Mouse (Mus musculus): ENCODE measurements around the gene Rars2. TPM values are rescaled to one million over a fixed set of nuclear protein-coding genes. Genes with fewer than 3 reads are reported as not detected.

The Rars2 gene
- polyA plus RNA-seq, 1 experiment from 2014 or later: 59.5 TPM

GRCm38 (mm10) chr4:34584871-34585607 lies 29.7 kb upstream of the Rars2 start:
- Histone ChIP-seq H3K4me3 (replicated peaks; ENCODE audit: low read depth, low read length) (no peak overlapping the region), H3K36me3 (ENCODE audit: control insufficient read depth, insufficient read depth, low read length) (peaks cover 68% of the 10 kb centered on the region), H3K4me1 (ENCODE audit: control insufficient read depth, insufficient read depth, low read length) (no peaks in the 10 kb centered on the region), H3K9me3 (ENCODE audit: control insufficient read depth, low read length) (no peaks in the 10 kb centered on the region), H3K27ac (replicated peaks; ENCODE audit: low read depth, low read length) (no peak overlapping the region), H3K27me3 (ENCODE audit: control insufficient read depth, insufficient read depth, low read length) (no peaks in the 10 kb centered on the region), H3K9ac (replicated peaks; ENCODE audit: low read length) (no peak overlapping the region), H3K4me2 (ENCODE audit: low read length) (no peak overlapping the region)
- DNase-seq (no peak), ATAC-seq (ENCODE audit: low FRiP score, low TSS enrichment) (no peak)
- 90% methylated on average over 7 of the region's 7 CpGs for WGBS

- no peaks in the 10 kb centered on the region for H3K4me1 ChIP-seq (ENCODE audit: control insufficient read depth, insufficient read depth, low read length)
- H3K4me3 ChIP-seq (replicated peaks; ENCODE audit: low read depth, low read length): no peak overlapping the region
- H3K9ac ChIP-seq (replicated peaks; ENCODE audit: low read length): no peak overlapping the region
- H3K9me3 ChIP-seq (ENCODE audit: control insufficient read depth, low read length): no peaks in the 10 kb centered on the region
- no peak overlapping the region for H3K4me2 ChIP-seq (ENCODE audit: low read length)
- H3K27me3 ChIP-seq (ENCODE audit: control insufficient read depth, insufficient read depth, low read length): no peaks in the 10 kb centered on the region
- no peak for ATAC-seq (ENCODE audit: low FRiP score, low TSS enrichment)
- no peak overlapping the region for H3K27ac ChIP-seq (replicated peaks; ENCODE audit: low read depth, low read length)
- DNase-seq: no peak
- WGBS: 86% methylated on average over 6 of the region's 6 CpGs
- H3K36me3 ChIP-seq (ENCODE audit: control insufficient read depth, insufficient read depth, low read length): peaks cover 69% of the 10 kb centered on the region
Observed at GRCm38 (mm10) chr4:34603123-34603522, 11.6 kb upstream of the Rars2 start.

GRCm38 (mm10) chr4:34606658-34607057 lies 8.1 kb upstream of the Rars2 start:
- H3K4me3 ChIP-seq (replicated peaks; ENCODE audit: low read depth, low read length): no peak overlapping the region
- no peak for DNase-seq
- no peaks in the 10 kb centered on the region for H3K9me3 ChIP-seq (ENCODE audit: control insufficient read depth, low read length)
- H3K4me2 ChIP-seq (ENCODE audit: low read length): no peak overlapping the region
- no peak overlapping the region for H3K9ac ChIP-seq (replicated peaks; ENCODE audit: low read length)
- H3K4me1 ChIP-seq (ENCODE audit: control insufficient read depth, insufficient read depth, low read length): no peaks in the 10 kb centered on the region
- H3K27ac ChIP-seq (replicated peaks; ENCODE audit: low read depth, low read length): no peak overlapping the region
- no peak for ATAC-seq (ENCODE audit: low FRiP score, low TSS enrichment)
- H3K36me3 ChIP-seq (ENCODE audit: control insufficient read depth, insufficient read depth, low read length): peaks cover 57% of the 10 kb centered on the region
- 97% methylated on average over 10 of the region's 10 CpGs for WGBS
- no peaks in the 10 kb centered on the region for H3K27me3 ChIP-seq (ENCODE audit: control insufficient read depth, insufficient read depth, low read length)

GRCm38 (mm10) chr4:34613571-34614145 lies 1.1 kb upstream of the Rars2 start:
- DNase-seq: no peak
- H3K27ac ChIP-seq (replicated peaks; ENCODE audit: low read depth, low read length): no peak overlapping the region

GRCm38 (mm10) chr4:34615303-34615702 lies 546 bp downstream of the Rars2 start:
- Histone ChIP-seq H3K27me3 (ENCODE audit: control insufficient read depth, insufficient read depth, low read length) (no peaks in the 10 kb centered on the region), H3K27ac (replicated peaks; ENCODE audit: low read depth, low read length) (peak overlapping the region; percentile 91), H3K4me1 (ENCODE audit: control insufficient read depth, insufficient read depth, low read length) (peaks cover 22% of the 10 kb centered on the region), H3K9ac (replicated peaks; ENCODE audit: low read length) (peak overlapping the region; percentile 82), H3K4me3 (replicated peaks; ENCODE audit: low read depth, low read length) (peak overlapping the region; percentile 80), H3K36me3 (ENCODE audit: control insufficient read depth, insufficient read depth, low read length) (0 out of 2 replicates have a peak, but pooled peaks cover 2% of the 10 kb centered on the region), H3K9me3 (ENCODE audit: control insufficient read depth, low read length) (no peaks in the 10 kb centered on the region), H3K4me2 (ENCODE audit: low read length) (peak overlapping the region; percentile 87)
- WGBS: 2% methylated on average over 13 of the region's 13 CpGs
- ATAC-seq (ENCODE audit: low FRiP score, low TSS enrichment) (peak; percentile 35; the same call in 1 of the 2 replicates), DNase-seq (peak; percentile 49)

More at GRCm38 (mm10) chr4:34613571-34614145, 1.1 kb upstream of the Rars2 start:
- Histone ChIP-seq H3K9ac (replicated peaks; ENCODE audit: low read length) (peak overlapping the region; percentile 82), H3K9me3 (ENCODE audit: control insufficient read depth, low read length) (no peaks in the 10 kb centered on the region), H3K4me2 (ENCODE audit: low read length) (peak overlapping the region; percentile 87), H3K27me3 (ENCODE audit: control insufficient read depth, insufficient read depth, low read length) (no peaks in the 10 kb centered on the region), H3K36me3 (ENCODE audit: control insufficient read depth, insufficient read depth, low read length) (peaks cover 11% of the 10 kb centered on the region), H3K4me1 (ENCODE audit: control insufficient read depth, insufficient read depth, low read length) (peaks cover 22% of the 10 kb centered on the region), H3K4me3 (replicated peaks; ENCODE audit: low read depth, low read length) (peak overlapping the region; percentile 80)
- 79% methylated on average over 6 of the region's 6 CpGs for WGBS
- no peak for ATAC-seq (ENCODE audit: low FRiP score, low TSS enrichment)

- peak overlapping the region; percentile 82; the same call in 1 of the 2 replicates for H3K9ac ChIP-seq (replicated peaks; ENCODE audit: low read length)
- no peak overlapping the region for H3K27ac ChIP-seq (replicated peaks; ENCODE audit: low read depth, low read length)
- peak overlapping the region; percentile 80 for H3K4me3 ChIP-seq (replicated peaks; ENCODE audit: low read depth, low read length)
- H3K4me2 ChIP-seq (ENCODE audit: low read length): peak overlapping the region; percentile 87
- WGBS: 47% methylated on average over 8 of the region's 8 CpGs
- no peak for ATAC-seq (ENCODE audit: low FRiP score, low TSS enrichment)
- peaks cover 22% of the 10 kb centered on the region for H3K4me1 ChIP-seq (ENCODE audit: control insufficient read depth, insufficient read depth, low read length)
- 0 out of 2 replicates have a peak, but pooled peaks cover 3% of the 10 kb centered on the region for H3K36me3 ChIP-seq (ENCODE audit: control insufficient read depth, insufficient read depth, low read length)
- H3K9me3 ChIP-seq (ENCODE audit: control insufficient read depth, low read length): no peaks in the 10 kb centered on the region
- H3K27me3 ChIP-seq (ENCODE audit: control insufficient read depth, insufficient read depth, low read length): no peaks in the 10 kb centered on the region
- DNase-seq: no peak
Observed at GRCm38 (mm10) chr4:34616146-34616545, 1.4 kb downstream of the Rars2 start.

GRCm38 (mm10) chr4:34625556-34625955 lies 10.8 kb downstream of the Rars2 start:
- H3K36me3 ChIP-seq (ENCODE audit: control insufficient read depth, insufficient read depth, low read length): peaks cover 44% of the 10 kb centered on the region
- WGBS: 87% methylated on average over 4 of the region's 4 CpGs

GRCm38 (mm10) chr4:34626401-34626800 lies 11.6 kb downstream of the Rars2 start:
- Histone ChIP-seq H3K27me3 (ENCODE audit: control insufficient read depth, insufficient read depth, low read length) (no peaks in the 10 kb centered on the region), H3K4me3 (replicated peaks; ENCODE audit: low read depth, low read length) (no peak overlapping the region), H3K9ac (replicated peaks; ENCODE audit: low read length) (no peak overlapping the region), H3K27ac (replicated peaks; ENCODE audit: low read depth, low read length) (no peak overlapping the region), H3K4me2 (ENCODE audit: low read length) (no peak overlapping the region), H3K36me3 (ENCODE audit: control insufficient read depth, insufficient read depth, low read length) (peaks cover 49% of the 10 kb centered on the region), H3K9me3 (ENCODE audit: control insufficient read depth, low read length) (no peaks in the 10 kb centered on the region), H3K4me1 (ENCODE audit: control insufficient read depth, insufficient read depth, low read length) (no peaks in the 10 kb centered on the region)
- ATAC-seq (ENCODE audit: low FRiP score, low TSS enrichment) (no peak), DNase-seq (no peak)
- 93% methylated on average over 6 of the region's 6 CpGs for WGBS

More at GRCm38 (mm10) chr4:34625556-34625955, 10.8 kb downstream of the Rars2 start:
- no peaks in the 10 kb centered on the region for H3K9me3 ChIP-seq (ENCODE audit: control insufficient read depth, low read length)
- H3K27me3 ChIP-seq (ENCODE audit: control insufficient read depth, insufficient read depth, low read length): no peaks in the 10 kb centered on the region
- no peaks in the 10 kb centered on the region for H3K4me1 ChIP-seq (ENCODE audit: control insufficient read depth, insufficient read depth, low read length)
- no peak overlapping the region for H3K27ac ChIP-seq (replicated peaks; ENCODE audit: low read depth, low read length)
- no peak for DNase-seq
- H3K4me2 ChIP-seq (ENCODE audit: low read length): no peak overlapping the region
- no peak for ATAC-seq (ENCODE audit: low FRiP score, low TSS enrichment)
- H3K9ac ChIP-seq (replicated peaks; ENCODE audit: low read length): no peak overlapping the region
- H3K4me3 ChIP-seq (replicated peaks; ENCODE audit: low read depth, low read length): no peak overlapping the region

- Histone ChIP-seq H3K36me3 (ENCODE audit: control insufficient read depth, insufficient read depth, low read length) (peaks cover 52% of the 10 kb centered on the region), H3K27me3 (ENCODE audit: control insufficient read depth, insufficient read depth, low read length) (no peaks in the 10 kb centered on the region), H3K27ac (replicated peaks; ENCODE audit: low read depth, low read length) (no peak overlapping the region), H3K4me3 (replicated peaks; ENCODE audit: low read depth, low read length) (no peak overlapping the region), H3K9ac (replicated peaks; ENCODE audit: low read length) (no peak overlapping the region), H3K4me2 (ENCODE audit: low read length) (no peak overlapping the region), H3K4me1 (ENCODE audit: control insufficient read depth, insufficient read depth, low read length) (no peaks in the 10 kb centered on the region), H3K9me3 (ENCODE audit: control insufficient read depth, low read length) (no peaks in the 10 kb centered on the region)
- DNase-seq: no peak
- no peak for ATAC-seq (ENCODE audit: low FRiP score, low TSS enrichment)
- 96% methylated on average over 1 of the region's 1 CpGs for WGBS
Observed at GRCm38 (mm10) chr4:34629956-34630355, 15.2 kb downstream of the Rars2 start.
